Mouse (Mus musculus): Measurements from ENCODE around the gene Mettl27. TPM values are rescaled to one million over a fixed set of nuclear protein-coding genes. Genes with fewer than 3 reads are reported as not detected.
A peak's percentile ranks its signal among the peaks of the same experiment; 100 is the strongest.

Gene Mettl27
- 10 to 100 TPM in 1 of 2 experiments, 1 to 10 TPM in 1; 9.6 to 10.9 TPM for total RNA-seq (2021)

- peak; percentile 73 to 80 for DNase-seq (ENCODE audit: low spot score in 2 of 2)
- intact Hi-C loops (cut with DNase I): no loop called here
These were observed at the start of gene Mettl27 for GRCm38 (mm10) chr5:134932179-134932902. TSS of gene Mettl27 (plus strand) at chr5:134932368.

GRCm38 (mm10) chr5:134883077-134883476 lies 49.1 kb upstream of the Mettl27 start:
- no peak for DNase-seq (ENCODE audit: low spot score in 2 of 2)
- intact Hi-C loops (cut with DNase I): no loop called here

DNA sequence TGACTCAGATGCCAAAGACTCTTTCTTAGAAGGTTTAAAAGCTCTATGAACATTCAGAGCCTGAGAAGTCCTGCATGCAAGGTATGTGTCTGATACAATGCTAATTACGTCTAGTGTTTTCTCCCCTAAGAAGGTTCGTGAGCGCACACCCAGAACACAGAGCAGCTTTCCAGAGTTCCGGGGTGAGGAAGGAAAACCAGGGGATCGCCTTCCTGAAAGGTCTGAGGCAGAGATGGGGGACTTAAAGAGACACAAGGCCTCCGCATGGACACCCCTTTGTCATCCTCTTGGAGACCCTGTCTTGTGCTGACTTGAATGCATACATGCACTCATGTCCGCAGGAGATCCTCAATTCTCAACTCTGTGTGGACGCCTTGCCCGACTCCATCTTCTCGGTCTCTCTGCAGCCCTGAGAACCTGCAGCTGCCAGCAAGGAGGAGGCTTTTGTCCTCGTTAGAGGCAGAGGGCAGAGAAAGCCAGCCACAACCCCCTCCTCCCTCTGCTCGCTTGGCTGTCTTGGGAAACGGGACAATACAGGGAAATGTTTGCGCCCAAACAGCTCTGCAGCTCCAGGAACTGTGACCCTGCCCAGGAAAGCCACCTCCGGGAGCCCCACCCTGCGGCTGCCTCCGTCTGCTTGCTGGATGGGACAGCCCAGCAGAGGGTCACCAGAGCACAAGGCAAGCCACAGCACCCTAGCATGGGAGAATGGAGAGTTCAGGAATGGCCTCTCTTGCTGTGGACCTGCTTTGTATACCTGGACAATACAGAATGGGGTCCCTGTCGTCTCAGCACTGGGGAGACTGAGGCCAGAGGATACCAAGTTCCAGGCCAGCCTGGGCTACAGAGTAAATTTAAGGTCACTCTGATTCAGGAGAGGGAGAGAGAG lies 44.5 kb upstream of the Mettl27 start:
- intact Hi-C loops (cut with DNase I): no loop called here
- DNase-seq (ENCODE audit: low spot score in 2 of 2): no peak

GRCm38 (mm10) chr5:134888505-134888904 lies 43.7 kb upstream of the Mettl27 start:
- no peak for DNase-seq (ENCODE audit: low spot score in 2 of 2)
- intact Hi-C loops (cut with DNase I): no loop called here

GRCm38 (mm10) chr5:134890601-134891054 lies 41.5 kb upstream of the Mettl27 start:
- DNase-seq (ENCODE audit: low spot score in 2 of 2): no peak
- intact Hi-C loops (cut with DNase I): loop anchor here (10.0 kb wide), 1 partner anchor 396 kb away; no protein-coding TSS in a partner anchor

DNA sequence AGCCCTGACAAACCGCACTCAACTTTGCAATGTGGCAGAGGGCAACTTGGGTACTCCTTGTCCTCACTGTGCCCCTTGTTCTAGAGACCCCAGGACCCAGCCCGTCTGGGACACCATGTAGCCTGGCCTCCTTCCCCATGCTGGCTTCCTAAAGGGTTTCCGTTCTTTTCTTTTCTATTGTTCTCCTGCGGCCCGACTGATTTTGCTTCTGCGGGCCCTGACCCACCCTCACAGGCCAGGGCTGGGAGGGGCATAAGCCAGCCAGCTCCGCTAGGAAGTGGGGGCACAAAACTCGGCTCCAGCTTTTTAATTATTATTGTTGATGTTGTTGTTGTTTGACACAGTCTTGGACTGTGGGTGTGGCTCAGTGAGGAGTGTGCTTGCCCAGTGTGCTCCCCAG lies 40.6 kb upstream of the Mettl27 start:
- intact Hi-C loops (cut with DNase I): loop anchor here (10.0 kb wide), 1 partner anchor 397 kb away; no protein-coding TSS in a partner anchor
- DNase-seq (ENCODE audit: low spot score in 2 of 2): no peak

DNA sequence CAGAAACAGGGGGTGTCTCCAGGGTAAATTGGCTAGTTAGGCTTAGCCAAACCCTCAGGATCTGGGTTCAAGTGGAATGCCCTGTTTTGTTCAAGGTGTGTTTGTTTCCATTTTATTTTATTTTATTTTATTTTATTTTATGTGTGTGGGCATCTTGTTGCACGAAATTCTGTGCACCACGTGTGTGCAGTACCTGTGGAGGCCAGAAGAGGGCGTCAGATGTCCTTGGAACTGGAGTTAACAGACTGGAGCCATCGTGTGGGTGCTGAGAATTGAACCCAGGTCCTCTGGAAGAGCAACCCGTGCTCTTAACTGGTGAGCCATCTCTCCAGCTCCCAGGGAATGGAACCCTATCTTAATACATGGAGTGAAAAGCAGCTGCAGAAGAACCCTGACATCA lies 39.5 kb upstream of the Mettl27 start:
- no peak for DNase-seq (ENCODE audit: low spot score in 2 of 2)
- intact Hi-C loops (cut with DNase I): loop anchor here (10.0 kb wide), 1 partner anchor 398 kb away; no protein-coding TSS in a partner anchor

GRCm38 (mm10) chr5:134895291-134895690 lies 36.9 kb upstream of the Mettl27 start:
- DNase-seq (ENCODE audit: low spot score in 2 of 2): no peak
- intact Hi-C loops (cut with DNase I): loop anchor here (10.0 kb wide), 1 partner anchor 400 kb away; no protein-coding TSS in a partner anchor

DNA sequence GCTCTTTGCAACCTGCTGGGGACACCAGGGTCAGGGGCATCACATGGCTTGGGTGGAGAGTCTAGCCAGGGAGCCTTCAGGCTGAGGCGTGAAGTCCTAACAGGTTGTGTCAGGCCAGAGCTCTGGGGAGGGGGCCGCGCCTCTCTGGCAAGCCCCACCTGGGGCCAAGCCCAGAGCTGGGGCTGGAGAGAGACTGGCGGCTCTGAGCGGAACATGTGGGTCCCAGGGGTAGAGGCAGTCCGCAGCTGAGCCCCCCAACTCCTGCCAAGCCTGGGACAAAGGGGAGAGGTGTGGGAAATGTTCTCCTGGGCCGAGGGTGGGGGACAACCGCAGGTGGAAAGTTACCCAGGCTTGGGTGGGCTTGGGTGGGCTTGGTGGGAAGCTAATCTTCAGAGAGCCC lies 35.2 kb upstream of the Mettl27 start:
- no peak for DNase-seq (ENCODE audit: low spot score in 2 of 2)
- intact Hi-C loops (cut with DNase I): loop anchor here (10.0 kb wide), 1 partner anchor 402 kb away; no protein-coding TSS in a partner anchor

GRCm38 (mm10) chr5:134897596-134897995 lies 34.6 kb upstream of the Mettl27 start:
- intact Hi-C loops (cut with DNase I): loop anchor here (10.0 kb wide), 1 partner anchor 403 kb away; no protein-coding TSS in a partner anchor

GRCm38 (mm10) chr5:134901012-134901643 lies 31.0 kb upstream of the Mettl27 start:
- peak; percentile 13 to 20 for DNase-seq (ENCODE audit: low spot score in 2 of 2)
- intact Hi-C loops (cut with DNase I): loop anchor here (5.0 to 10.0 kb wide), 2 partner anchors 154 to 194 kb away; partner anchors contain the start of gene Eln

More at GRCm38 (mm10) chr5:134897596-134897995, 34.6 kb upstream of the Mettl27 start:
- DNase-seq (ENCODE audit: low spot score in 2 of 2): no peak

GRCm38 (mm10) chr5:134901644-134902027 lies 30.5 kb upstream of the Mettl27 start:
- no peak for DNase-seq (ENCODE audit: low spot score in 2 of 2)
- intact Hi-C loops (cut with DNase I): loop anchor here (5.0 to 10.0 kb wide), 2 partner anchors 154 to 193 kb away; partner anchors contain the start of gene Eln

- intact Hi-C loops (cut with DNase I): loop anchor here (1.0 to 10.0 kb wide), 2 partner anchors 59 to 188 kb away; no protein-coding TSS in a partner anchor
- DNase-seq (ENCODE audit: low spot score in 2 of 2): no peak
These were observed 25.5 kb upstream of the Mettl27 start, which contains the start of gene Tmem270 for GRCm38 (mm10) chr5:134906633-134907032. TSS of gene Tmem270 (minus strand) at chr5:134906733.

- peak; percentile 93 for DNase-seq (ENCODE audit: low spot score in 2 of 2)
- intact Hi-C loops (cut with DNase I): loop anchor here (1.0 to 10.0 kb wide), 2 partner anchors 58 to 188 kb away; no protein-coding TSS in a partner anchor
These were observed 25.0 kb upstream of the Mettl27 start for GRCm38 (mm10) chr5:134907135-134907534.

DNA sequence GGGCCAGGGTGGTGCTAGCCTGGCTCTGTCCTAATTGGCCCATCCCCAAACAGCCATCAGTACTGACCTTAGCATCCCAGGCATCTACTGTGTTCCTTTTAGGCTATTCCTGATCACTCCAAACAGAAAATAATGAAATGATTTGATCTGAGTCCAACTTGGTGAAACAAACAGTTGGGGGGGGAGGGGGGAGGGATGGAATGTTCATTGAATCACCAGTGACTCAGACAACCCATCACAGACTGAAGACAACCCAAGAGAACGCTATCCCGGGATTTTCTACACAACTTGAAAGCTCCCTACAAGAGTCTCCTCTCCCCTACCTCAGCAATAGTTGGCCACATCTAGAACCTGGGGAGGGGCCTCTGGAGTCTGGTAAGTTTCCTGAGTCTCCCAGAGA lies 20.3 kb upstream of the Mettl27 start:
- intact Hi-C loops (cut with DNase I): no loop called here
- DNase-seq (ENCODE audit: low spot score in 2 of 2): no peak

DNA sequence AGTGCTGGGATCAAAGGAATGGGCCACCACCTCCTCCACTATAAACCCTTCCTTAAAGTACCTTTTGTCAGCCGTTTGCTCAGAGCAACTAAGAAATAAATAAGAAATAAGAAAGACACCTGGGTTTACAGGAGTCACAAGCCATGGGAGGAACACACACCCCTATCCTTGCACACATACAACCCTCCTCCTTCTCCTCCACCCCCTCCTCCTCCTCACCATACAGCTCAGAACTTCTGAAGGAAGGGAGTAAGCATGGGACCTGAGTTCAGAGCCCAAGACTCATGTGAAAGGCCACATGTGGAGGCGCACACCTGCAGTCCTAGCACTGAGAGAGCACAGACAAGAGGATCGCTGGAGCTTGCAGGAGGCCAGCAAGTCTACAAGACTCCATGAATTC lies 18.8 kb upstream of the Mettl27 start:
- DNase-seq (ENCODE audit: low spot score in 2 of 2): no peak

GRCm38 (mm10) chr5:134913753-134914152 lies 18.4 kb upstream of the Mettl27 start:
- DNase-seq (ENCODE audit: low spot score in 2 of 2): no peak
- intact Hi-C loops (cut with DNase I): no loop called here

More for the DNA sequence above, 18.8 kb upstream of the Mettl27 start:
- intact Hi-C loops (cut with DNase I): no loop called here

DNA sequence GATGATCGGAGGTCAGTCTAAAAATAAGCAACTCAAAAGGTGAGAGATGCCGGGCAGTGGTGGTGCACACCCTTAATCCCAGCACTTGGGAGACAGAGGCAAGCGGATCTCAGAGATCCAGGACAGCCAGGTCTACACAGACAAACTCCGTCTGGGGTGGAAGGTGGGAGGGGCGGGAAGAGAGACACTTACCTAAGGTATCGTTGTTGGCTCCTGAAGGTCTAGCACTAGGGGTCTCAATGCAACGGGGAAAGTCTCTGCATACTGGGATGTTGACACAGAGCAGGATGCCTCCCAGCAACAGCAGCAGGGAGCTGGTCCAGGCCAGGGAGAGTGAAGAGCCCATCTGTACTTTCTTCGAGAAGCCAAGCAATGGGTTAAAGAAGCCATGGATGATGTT lies 17.7 kb upstream of the Mettl27 start:
- intact Hi-C loops (cut with DNase I): no loop called here
- no peak for DNase-seq (ENCODE audit: low spot score in 2 of 2)

GRCm38 (mm10) chr5:134915311-134915710 lies 16.9 kb upstream of the Mettl27 start, which contains the start of gene Cldn13:
TSS of gene Cldn13 (minus strand) at chr5:134915526.
- intact Hi-C loops (cut with DNase I): no loop called here
- no peak for DNase-seq (ENCODE audit: low spot score in 2 of 2)
